Mouse (Mus musculus): Measurements from ENCODE around the gene Ndufc1.
A peak's percentile ranks its signal among the peaks of the same experiment; 100 is the strongest.
"Not testable (repeated sequence)": the region's sequence is repeated elsewhere in the genome, so short reads cannot be mapped to it uniquely, and the experiment has no call there.

Ndufc1 gene

GRCm38 (mm10) chr3:51408561-51409183, at the start of gene Ndufc1:
TSS of gene Ndufc1 (minus strand) at chr3:51408988.
- DNase-seq (ENCODE audit: low read depth, low spot score), result peak; percentile 97

GRCm38 (mm10) chr3:51434871-51435595, 26.2 kb upstream of the Ndufc1 start:
- no peak for DNase-seq (ENCODE audit: low read depth, low spot score)

GRCm38 (mm10) chr3:51434364-51434763, 25.6 kb upstream of the Ndufc1 start:
- DNase-seq (ENCODE audit: low read depth, low spot score), result peak; percentile 17

- DNase-seq (ENCODE audit: low read depth, low spot score), result no peak
Measured at GRCm38 (mm10) chr3:51425394-51425793, 16.6 kb upstream of the Ndufc1 start.

GRCm38 (mm10) chr3:51421921-51422320, 13.1 kb upstream of the Ndufc1 start:
- no peak for DNase-seq (ENCODE audit: low read depth, low spot score)

GRCm38 (mm10) chr3:51417966-51418365, 9.2 kb upstream of the Ndufc1 start:
- no peak for DNase-seq (ENCODE audit: low read depth, low spot score)

GRCm38 (mm10) chr3:51417485-51417884, 8.7 kb upstream of the Ndufc1 start:
- no peak for DNase-seq (ENCODE audit: low read depth, low spot score)

GRCm38 (mm10) chr3:51417135-51417458, 8.3 kb upstream of the Ndufc1 start:
- no peak for DNase-seq (ENCODE audit: low read depth, low spot score)

GRCm38 (mm10) chr3:51416364-51417134, 7.8 kb upstream of the Ndufc1 start:
- DNase-seq (ENCODE audit: low read depth, low spot score), result peak; percentile 72

- DNase-seq (ENCODE audit: low read depth, low spot score), result no peak
Measured at GRCm38 (mm10) chr3:51416073-51416363, 7.2 kb upstream of the Ndufc1 start.

GRCm38 (mm10) chr3:51415098-51416072, 6.6 kb upstream of the Ndufc1 start, which contains the start of gene Naa15:
TSS of gene Naa15 (plus strand) at chr3:51415148.
- DNase-seq (ENCODE audit: low read depth, low spot score), result peak; percentile 96

GRCm38 (mm10) chr3:51413276-51413675, 4.5 kb upstream of the Ndufc1 start:
- no peak for DNase-seq (ENCODE audit: low read depth, low spot score)

GRCm38 (mm10) chr3:51412457-51412856, 3.7 kb upstream of the Ndufc1 start:
- DNase-seq (ENCODE audit: low read depth, low spot score), result no peak

GRCm38 (mm10) chr3:51407870-51408560, 773 bp downstream of the Ndufc1 start:
- peak; percentile 25 for DNase-seq (ENCODE audit: low read depth, low spot score)

- DNase-seq (ENCODE audit: low read depth, low spot score), result no peak
Measured at GRCm38 (mm10) chr3:51402628-51403027, 6.2 kb downstream of the Ndufc1 start.

GRCm38 (mm10) chr3:51402054-51402453, 6.7 kb downstream of the Ndufc1 start:
- DNase-seq (ENCODE audit: low read depth, low spot score), result not testable (repeated sequence)

- DNase-seq (ENCODE audit: low read depth, low spot score), result peak; percentile 26
Measured at GRCm38 (mm10) chr3:51400682-51401081, 8.1 kb downstream of the Ndufc1 start.

GRCm38 (mm10) chr3:51399531-51399930, 9.3 kb downstream of the Ndufc1 start:
- no peak for DNase-seq (ENCODE audit: low read depth, low spot score)

GRCm38 (mm10) chr3:51398667-51399066, 10.1 kb downstream of the Ndufc1 start:
- peak; percentile 45 for DNase-seq (ENCODE audit: low read depth, low spot score)

GRCm38 (mm10) chr3:51397700-51398299, 11.0 kb downstream of the Ndufc1 start:
- DNase-seq (ENCODE audit: low read depth, low spot score), result peak; percentile 55

Data from ZHBTc4 (cell line).